Mouse (Mus musculus) heart, embryonic 11.5 days (tissue): Measurements from ENCODE around the gene Cdc42se1. TPM values are rescaled to one million over a fixed set of nuclear protein-coding genes. Genes with fewer than 3 reads are reported as not detected.
A peak's percentile ranks its signal among the peaks of the same experiment; 100 is the strongest.

Source experiments
- ATAC-seq: fragments of 200-750 bp; cut with Nextera tagmentation; replicated peaks from 2 replicates; pipeline ENCODE4 v1.8.0; 2017; ENCODE audit warnings: moderate library complexity; ENCODE audit not compliant: insufficient number of reproducible peaks, low FRiP score, low TSS enrichment
- H3K27ac ChIP-seq: fragments of 300-500 bp; sonication (generic); 2 replicates; pipeline ENCODE4 v1.5.1; 2014; ENCODE audit warnings: mild to moderate bottlenecking, low read depth, low read length
- H3K27me3 ChIP-seq: fragments of 300-500 bp; sonication (generic); 2 replicates; pipeline ENCODE4 v1.6.1; 2014; ENCODE audit warnings: mild to moderate bottlenecking, low read length, mixed read lengths; ENCODE audit not compliant: control insufficient read depth, insufficient read depth
- H3K36me3 ChIP-seq: fragments of 300-500 bp; sonication (generic); 2 replicates; pipeline ENCODE4 v1.6.1; 2014; ENCODE audit warnings: mild to moderate bottlenecking, low read length, moderate library complexity, mixed read lengths; ENCODE audit not compliant: control insufficient read depth, insufficient read depth
- H3K4me1 ChIP-seq: fragments of 300-500 bp; sonication (generic); 2 replicates; pipeline ENCODE4 v1.6.1; 2014; ENCODE audit warnings: low read length; ENCODE audit not compliant: control insufficient read depth, insufficient read depth
- H3K4me2 ChIP-seq: fragments of 300-500 bp; sonication (generic); 2 replicates; pipeline ENCODE4 v1.6.1; 2014; ENCODE audit warnings: mild to moderate bottlenecking, moderate library complexity
- H3K4me3 ChIP-seq: fragments of 300-500 bp; sonication (generic); 2 replicates; pipeline ENCODE4 v1.5.1; 2014; ENCODE audit warnings: low read depth, low read length
- H3K9ac ChIP-seq: fragments of 300-500 bp; sonication (generic); 2 replicates; pipeline ENCODE4 v1.6.1; 2014; ENCODE audit warnings: mild to moderate bottlenecking, low read depth, low read length, moderate library complexity
- H3K9me3 ChIP-seq: fragments of 300-500 bp; sonication (generic); replicated peaks from 2 replicates; pipeline ENCODE4 v1.6.1; 2016; ENCODE audit warnings: low read length; ENCODE audit not compliant: control insufficient read depth
- WGBS: fragments of 180-500 bp; shearing (Covaris S2); extraction: QIAGEN DNeasy Blood & Tissue Kit; methylation state at CpG from one replicate; pipeline ENCODE4 v1.1.7; 2014; ENCODE audit not compliant: insufficient replicate concordance; 5-methylcytosine and 5-hydroxymethylcytosine counted together
- polyA plus RNA-seq: library from polyadenylated mRNA; unstranded; fragments of >200 nt; fragmentation: Nextera tagmentation; extraction: Ambion mirVana; gene quantifications from 2 replicates; pipeline ENCODE4 v1.2.1, GENCODE M21; 2014

The Cdc42se1 gene
- polyA plus RNA-seq, 1 experiment from 2014 or later = 62.3 TPM

- no peak overlapping the region for H3K9ac ChIP-seq
- WGBS = 77% methylated on average over 12 of the region's 12 CpGs
Observed at GRCm38 (mm10) chr3:95270766-95271364, 42.3 kb downstream of the Cdc42se1 start.

GRCm38 (mm10) chr3:95273471-95273870 is 44.9 kb downstream of the Cdc42se1 start:
- 80% methylated on average over 5 of the region's 5 CpGs for WGBS
- no peak for ATAC-seq
- Histone ChIP-seq H3K4me1 (no peaks in the 10 kb centered on the region), H3K27me3 (no peaks in the 10 kb centered on the region), H3K4me3 (no peak overlapping the region), H3K27ac (no peak overlapping the region), H3K36me3 (no peaks in the 10 kb centered on the region; the same call in 1 of the 2 replicates), H3K9ac (no peak overlapping the region), H3K9me3 (no peaks in the 10 kb centered on the region), H3K4me2 (no peak overlapping the region)

More at GRCm38 (mm10) chr3:95270766-95271364, 42.3 kb downstream of the Cdc42se1 start:
- no peak overlapping the region for H3K27ac ChIP-seq
- H3K4me1 ChIP-seq = no peaks in the 10 kb centered on the region
- H3K4me3 ChIP-seq = no peak overlapping the region
- no peaks in the 10 kb centered on the region for H3K27me3 ChIP-seq
- no peak for ATAC-seq
- H3K9me3 ChIP-seq = no peaks in the 10 kb centered on the region
- H3K36me3 ChIP-seq = peaks cover 14% of the 10 kb centered on the region
- H3K4me2 ChIP-seq = no peak overlapping the region

GRCm38 (mm10) chr3:95274453-95274852 is 45.9 kb downstream of the Cdc42se1 start:
- WGBS = 90% methylated on average over 4 of the region's 4 CpGs
- Histone ChIP-seq H3K27ac (no peak overlapping the region), H3K4me1 (no peaks in the 10 kb centered on the region), H3K36me3 (no peaks in the 10 kb centered on the region; the same call in 1 of the 2 replicates), H3K9ac (no peak overlapping the region), H3K4me2 (no peak overlapping the region), H3K4me3 (no peak overlapping the region), H3K9me3 (no peaks in the 10 kb centered on the region), H3K27me3 (no peaks in the 10 kb centered on the region)
- no peak for ATAC-seq

GRCm38 (mm10) chr3:95275161-95275560 is 46.6 kb downstream of the Cdc42se1 start:
- no peak for ATAC-seq
- 66% methylated on average over 6 of the region's 6 CpGs for WGBS
- no peak overlapping the region for H3K9ac ChIP-seq
- H3K9me3 ChIP-seq = no peaks in the 10 kb centered on the region
- H3K4me1 ChIP-seq = no peaks in the 10 kb centered on the region
- no peaks in the 10 kb centered on the region; the same call in 1 of the 2 replicates for H3K36me3 ChIP-seq
- H3K27ac ChIP-seq = peak overlapping the region; percentile 15; the same call in 1 of the 2 replicates
- H3K27me3 ChIP-seq = no peaks in the 10 kb centered on the region
- H3K4me2 ChIP-seq = no peak overlapping the region
- H3K4me3 ChIP-seq = no peak overlapping the region

GRCm38 (mm10) chr3:95276428-95276934 is 47.9 kb downstream of the Cdc42se1 start:
- H3K4me3 ChIP-seq = no peak overlapping the region
- peaks cover 3% of the 10 kb centered on the region; the same call in 1 of the 2 replicates for H3K4me1 ChIP-seq
- H3K27me3 ChIP-seq = no peaks in the 10 kb centered on the region
- 61% methylated on average over 5 of the region's 5 CpGs for WGBS
- no peak overlapping the region; the same call in 1 of the 2 replicates for H3K27ac ChIP-seq
- no peaks in the 10 kb centered on the region for H3K9me3 ChIP-seq
- no peak overlapping the region for H3K9ac ChIP-seq
- no peaks in the 10 kb centered on the region; the same call in 1 of the 2 replicates for H3K36me3 ChIP-seq
- H3K4me2 ChIP-seq = no peak overlapping the region
- ATAC-seq = no peak

GRCm38 (mm10) chr3:95277149-95277551 is 48.6 kb downstream of the Cdc42se1 start:
- H3K36me3 ChIP-seq = no peaks in the 10 kb centered on the region; the same call in 1 of the 2 replicates
- 60% methylated on average over 1 of the region's 1 CpGs for WGBS
- no peak overlapping the region for H3K27ac ChIP-seq
- no peak overlapping the region for H3K4me2 ChIP-seq
- H3K4me1 ChIP-seq = peaks cover 3% of the 10 kb centered on the region; the same call in 1 of the 2 replicates
- 0 out of 2 replicates have a peak overlapping the region, but pooled peaks have one; percentile 39 for H3K9ac ChIP-seq
- no peaks in the 10 kb centered on the region for H3K9me3 ChIP-seq
- no peak for ATAC-seq
- H3K4me3 ChIP-seq = no peak overlapping the region
- H3K27me3 ChIP-seq = no peaks in the 10 kb centered on the region

- H3K9me3 ChIP-seq = no peaks in the 10 kb centered on the region
- peak overlapping the region; percentile 84 for H3K4me3 ChIP-seq
- peaks cover 9% of the 10 kb centered on the region for H3K4me1 ChIP-seq
- no peaks in the 10 kb centered on the region for H3K36me3 ChIP-seq
- H3K27ac ChIP-seq = peak overlapping the region; percentile 84
- H3K9ac ChIP-seq = peak overlapping the region; percentile 96
- 11% methylated on average over 8 of the region's 8 CpGs for WGBS
- no peaks in the 10 kb centered on the region for H3K27me3 ChIP-seq
- no peak for ATAC-seq
- peak overlapping the region; percentile 81 for H3K4me2 ChIP-seq
Observed at GRCm38 (mm10) chr3:95280747-95281146, 52.2 kb downstream of the Cdc42se1 start.

- H3K4me2 ChIP-seq = peak within 1 kb of the TSS; percentile 81
- no peaks in the 10 kb centered on the region for H3K27me3 ChIP-seq
- peaks cover 9% of the 10 kb centered on the region for H3K4me1 ChIP-seq
- WGBS = under 1% methylated on average over 53 of the region's 53 CpGs
- no peaks in the 10 kb centered on the region for H3K9me3 ChIP-seq
- ATAC-seq = peak; percentile 87
- peak within 1 kb of the TSS; percentile 98 for H3K27ac ChIP-seq
- peak within 1 kb of the TSS; percentile 96 for H3K9ac ChIP-seq
- peak within 1 kb of the TSS; percentile 84 for H3K4me3 ChIP-seq
- H3K36me3 ChIP-seq = no peaks in the 10 kb centered on the region
Observed at GRCm38 (mm10) chr3:95281216-95282126, 52.9 kb downstream of the Cdc42se1 start, which contains the start of the genes Mindy1 and Prune1. Gene Mindy1 (plus strand): TSS chr3:95281345. Gene Prune1 (minus strand): TSS chr3:95282076.
